Mouse (Mus musculus) small intestine, adult 2 months (tissue): ENCODE data around the gene Zic5.

ENCODE experiments used
- CTCF ChIP-seq: fragments of 200-500 bp; IDR thresholded peaks from 2 replicates; pipeline ENCODE4 v1.5.1; 2012; ENCODE audit warnings: low read depth, mild to moderate bottlenecking, control low read depth, inconsistent platforms, low read length, moderate library complexity, mixed read lengths; ENCODE audit not compliant: insufficient replicate concordance, insufficient read length; ENCODE audit errors: extremely low read depth
- POLR2A ChIP-seq: fragments of 200-500 bp; IDR thresholded peaks from 2 replicates; pipeline ENCODE4 v1.6.1; 2012; ENCODE audit warnings: low read depth, mild to moderate bottlenecking, control low read depth, inconsistent platforms, low read length, moderate library complexity

- TF ChIP-seq CTCF (no peak), POLR2A (no peak)
These were observed 11.3 kb upstream of the Zic5 start for GRCm38 (mm10) chr14:122476822-122477215.
